In genomic region chr6:12994701-12995100, GRCm38 (mm10) we compare ENCODE assay signal across 13 mouse cellular contexts.
"Had no signal": no experiment of that assay in that cellular context is flagged by ENCODE, and none has a peak within 500 bp of the region (broad histone marks: within the 10 kb centered on the region; RNA-seq: fewer than 3 reads in every experiment).

No protein-coding gene starts in this region.

- H3K36me3 ChIP-seq: liver, embryonic 13.5 days; midbrain, embryonic 12.5 days; midbrain, embryonic 15.5 days; neural tube, embryonic 13.5 days had no signal

- H3K4me3 ChIP-seq: left cerebral cortex, adult 2 months; liver, embryonic 13.5 days; midbrain, embryonic 12.5 days; midbrain, embryonic 15.5 days; neural tube, embryonic 13.5 days had no signal

- H3K27me3 ChIP-seq: liver, embryonic 13.5 days; midbrain, embryonic 12.5 days; midbrain, embryonic 15.5 days; neural tube, embryonic 13.5 days had no signal

- H3K4me2 ChIP-seq: liver, embryonic 13.5 days; midbrain, embryonic 12.5 days; midbrain, embryonic 15.5 days; neural tube, embryonic 13.5 days had no signal

- DNase-seq: kidney, postnatal 36 days; layer of hippocampus, postnatal 36 days; liver, embryonic 13.5 days; lung, adult 2 months; lung, postnatal 14 days; lung, postnatal 4 days; retina, postnatal 1 day; thymus, adult 18-20 months; thymus, postnatal 36 days had no signal
